Mouse (Mus musculus) megakaryocyte, adult 5-6 weeks (primary cell): Measurements from ENCODE around the gene Focad. TPM values are rescaled to one million over a fixed set of nuclear protein-coding genes. Genes with fewer than 3 reads are reported as not detected.

ENCODE experiments used
- ATAC-seq: 2 replicates; pipeline ENCODE4 v1.8.0; 2016; ENCODE audit warnings: mild to moderate bottlenecking, inconsistent platforms; ENCODE audit not compliant: poor library complexity, severe bottlenecking
- total RNA-seq, 2 experiments: library from RNA; stranded (forward) in 1 of 2; stranded (reverse) in 1 of 2; fragments of 153-499, 151-499 nt in 1 of 2; fragments of 221-1000, 200-1000 nt in 1 of 2; gene quantifications; 2 replicates each; pipeline versions ENCODE4 v1.2.3 to v1.2.4; 2015 to 2017

The Focad gene
- total RNA-seq, 2 experiments from 2014 or later, result 3.7 to 4.8 TPM

GRCm38 (mm10) chr4:88209351-88209814 is 115.0 kb downstream of the Focad start:
- ATAC-seq, result no peak

GRCm38 (mm10) chr4:88210602-88211001 is 116.2 kb downstream of the Focad start:
- no peak for ATAC-seq

DNA sequence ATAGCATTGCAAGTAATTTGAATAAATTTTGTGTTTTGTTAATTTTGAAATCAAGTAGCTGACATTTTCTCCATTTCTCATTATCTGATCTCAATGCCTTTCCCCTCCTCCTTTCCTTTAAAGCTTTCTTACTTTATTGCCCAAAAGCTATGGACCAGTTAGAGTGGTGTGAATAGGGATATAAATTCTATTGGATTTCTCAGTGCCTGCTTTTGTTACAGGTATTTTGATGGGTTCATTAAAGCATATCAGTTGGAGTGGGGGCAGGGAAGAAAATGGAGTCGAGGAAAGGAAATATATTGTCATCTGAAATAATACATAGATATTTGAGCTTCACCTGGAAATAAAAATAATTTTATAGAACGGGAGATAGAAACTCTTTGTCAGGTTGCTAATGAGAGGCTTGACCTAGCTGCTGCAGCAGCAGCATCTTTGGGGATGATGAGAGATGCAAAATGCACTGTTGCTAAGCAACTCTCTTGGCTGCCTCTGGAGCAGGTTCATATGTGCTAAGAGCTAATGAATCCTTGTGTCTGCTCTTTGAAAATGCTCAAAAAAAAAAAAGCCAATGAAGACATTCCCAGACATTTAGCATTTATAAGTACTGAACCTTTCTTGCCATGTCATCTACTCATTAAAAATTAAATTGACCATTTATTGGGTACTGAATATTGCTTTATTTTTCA is 116.9 kb downstream of the Focad start:
- ATAC-seq, result no peak

DNA sequence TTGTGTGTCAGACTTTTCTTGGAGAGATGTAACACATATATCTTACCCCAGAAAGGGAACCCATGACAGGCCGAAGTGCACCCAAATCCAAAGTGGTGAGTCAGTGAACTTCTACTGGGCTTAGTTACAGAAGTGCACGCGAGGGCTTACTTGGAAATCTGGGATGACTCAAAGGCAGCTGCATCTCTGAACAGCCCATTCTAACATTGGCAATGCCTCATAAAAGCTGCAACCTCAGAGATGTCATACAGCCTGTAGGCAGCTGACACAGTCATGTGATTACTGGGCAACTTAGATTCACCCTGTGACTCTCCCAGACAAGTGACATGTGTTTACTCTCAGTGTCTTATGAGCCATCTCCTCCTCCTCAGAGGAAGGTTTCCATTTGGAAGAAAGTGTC is 119.5 kb downstream of the Focad start:
- ATAC-seq, result no peak

GRCm38 (mm10) chr4:88218286-88218685 is 123.9 kb downstream of the Focad start:
- ATAC-seq, result no peak

DNA sequence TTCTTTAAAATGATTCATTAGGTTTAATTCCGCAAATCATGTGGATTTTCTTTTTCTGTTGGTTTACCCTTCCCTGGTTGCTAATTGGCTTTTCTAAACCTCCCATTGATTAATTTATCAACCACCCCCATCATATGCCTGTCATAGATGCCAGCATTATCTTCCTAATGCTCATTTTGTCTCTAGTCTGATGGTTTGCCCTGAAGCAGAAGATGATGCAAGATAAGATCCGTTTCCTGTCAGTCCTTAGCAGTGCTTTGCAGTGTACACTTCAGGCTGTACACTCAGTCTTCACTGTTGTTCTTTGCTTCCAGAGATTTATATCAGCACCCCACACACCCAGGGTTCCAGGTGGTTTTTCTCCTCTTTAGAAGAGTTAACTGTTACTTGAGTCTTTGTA is 124.4 kb downstream of the Focad start:
- no peak for ATAC-seq

- ATAC-seq, result no peak
Observed at GRCm38 (mm10) chr4:88231375-88231774, 136.9 kb downstream of the Focad start.

- ATAC-seq, result no peak
Observed at GRCm38 (mm10) chr4:88235941-88236340, 141.5 kb downstream of the Focad start.

GRCm38 (mm10) chr4:88236926-88237756 is 142.7 kb downstream of the Focad start:
- no peak for ATAC-seq

- ATAC-seq, result no peak
Observed at GRCm38 (mm10) chr4:88238351-88238750, 143.9 kb downstream of the Focad start.

DNA sequence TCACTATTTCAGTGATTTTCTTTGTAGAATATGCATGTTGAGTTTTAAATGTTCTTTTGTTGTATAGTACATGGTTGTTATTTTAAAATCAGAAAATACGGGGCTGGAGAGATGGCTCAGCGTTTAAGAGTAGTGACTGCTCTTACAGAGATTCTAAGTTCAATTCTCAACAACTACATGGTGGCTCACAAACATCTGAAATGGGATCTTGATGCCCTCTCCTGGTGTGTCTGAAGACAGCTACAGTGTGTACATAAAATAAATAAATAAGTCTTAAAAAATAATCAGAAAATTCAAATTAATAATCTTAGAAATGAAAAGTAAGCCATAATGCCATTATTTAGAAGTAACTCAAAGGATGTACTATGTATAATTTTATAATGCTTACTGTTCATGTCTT is 149.4 kb downstream of the Focad start:
- ATAC-seq, result no peak

DNA sequence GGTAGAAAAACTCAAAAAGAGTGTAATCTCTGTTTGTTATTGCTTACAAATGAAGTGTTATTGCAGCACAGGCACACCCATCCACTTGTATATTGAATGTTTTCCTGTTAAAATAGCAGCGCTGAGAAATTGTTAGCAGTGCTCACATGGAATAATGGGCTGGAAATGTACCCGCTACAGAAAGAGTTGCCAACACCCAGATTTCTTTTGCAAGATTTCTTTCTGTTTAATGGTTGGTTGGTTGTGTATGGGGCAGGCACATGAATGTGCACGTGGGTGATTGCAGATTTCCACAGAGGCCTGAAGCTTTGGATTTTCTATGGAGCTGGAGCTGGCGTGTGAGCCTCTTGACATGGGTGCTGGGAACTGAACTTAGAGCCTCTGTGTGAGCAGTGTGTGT is 151.1 kb downstream of the Focad start:
- ATAC-seq, result no peak

- no peak for ATAC-seq
Observed at GRCm38 (mm10) chr4:88261349-88261748, 166.9 kb downstream of the Focad start.

DNA sequence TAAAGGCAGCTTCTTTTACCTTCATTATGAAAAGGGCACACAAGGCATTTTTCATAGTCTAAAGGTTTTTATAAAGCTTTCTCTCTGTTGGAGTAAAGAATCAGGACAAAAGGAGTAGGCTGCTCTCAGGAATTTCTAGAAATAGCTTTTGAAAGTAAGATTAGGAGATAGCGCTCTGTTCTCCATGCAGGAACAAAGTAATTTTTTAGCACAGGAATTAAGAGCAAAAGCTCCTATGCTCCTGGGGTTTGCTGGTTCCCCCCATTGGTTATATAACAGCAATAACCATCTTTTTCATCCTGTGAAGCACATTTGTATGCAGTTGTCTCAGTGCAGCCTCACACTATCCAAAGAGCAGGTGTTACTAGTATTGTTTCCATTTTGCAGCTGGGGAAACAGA is 170.1 kb downstream of the Focad start:
- ATAC-seq, result no peak

- peak; percentile 35; the same call in 1 of the 2 replicates for ATAC-seq
Observed at GRCm38 (mm10) chr4:88270408-88271067, 176.1 kb downstream of the Focad start.

DNA sequence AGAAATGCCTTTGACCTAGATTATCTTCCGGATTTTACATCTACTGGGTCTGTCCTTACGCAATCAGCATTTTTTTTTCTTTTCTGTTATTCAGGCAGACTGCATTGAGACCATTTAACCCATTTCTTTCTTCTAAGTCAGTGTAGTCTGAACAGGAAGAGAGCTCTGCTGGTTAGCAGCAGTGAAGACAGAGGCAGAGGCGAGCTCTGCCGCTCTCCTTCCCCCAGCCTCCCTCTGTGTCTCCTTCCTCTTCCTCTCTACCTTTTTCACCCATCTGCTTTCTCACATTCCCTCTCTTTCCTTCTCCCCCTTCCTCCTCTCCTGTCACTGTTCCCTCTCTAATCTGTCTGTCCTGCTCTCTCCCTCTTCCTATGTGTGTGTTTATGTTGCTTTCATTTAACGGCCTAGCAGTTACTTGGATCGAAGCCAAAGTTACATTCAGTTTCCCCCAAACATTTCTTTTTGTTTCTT is 181.2 kb downstream of the Focad start:
- peak; percentile 73 for ATAC-seq

GRCm38 (mm10) chr4:88276058-88276734 is 181.8 kb downstream of the Focad start:
- no peak for ATAC-seq

DNA sequence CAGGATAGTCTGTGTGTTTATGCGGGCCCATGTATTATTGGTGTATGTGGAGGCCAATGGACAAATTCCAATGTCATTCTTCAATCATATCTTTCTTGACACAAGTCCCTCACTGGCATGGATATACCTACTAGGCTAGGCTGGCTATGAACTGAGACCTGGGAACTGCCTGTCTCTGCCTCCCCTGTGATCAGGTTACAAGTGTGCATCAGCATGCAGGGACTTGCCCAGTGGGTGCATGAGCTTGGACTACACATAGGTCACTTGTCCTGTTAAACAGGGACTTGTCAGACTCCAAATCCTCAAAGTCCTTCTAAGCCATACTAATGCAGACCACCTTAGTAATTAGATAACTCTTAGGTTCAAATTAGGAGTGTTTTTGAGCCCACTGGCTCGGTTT is 184.1 kb downstream of the Focad start:
- no peak for ATAC-seq

GRCm38 (mm10) chr4:88280536-88280935 is 186.1 kb downstream of the Focad start:
- ATAC-seq, result no peak

- no peak for ATAC-seq
Observed at GRCm38 (mm10) chr4:88295537-88295936, 201.1 kb downstream of the Focad start.

DNA sequence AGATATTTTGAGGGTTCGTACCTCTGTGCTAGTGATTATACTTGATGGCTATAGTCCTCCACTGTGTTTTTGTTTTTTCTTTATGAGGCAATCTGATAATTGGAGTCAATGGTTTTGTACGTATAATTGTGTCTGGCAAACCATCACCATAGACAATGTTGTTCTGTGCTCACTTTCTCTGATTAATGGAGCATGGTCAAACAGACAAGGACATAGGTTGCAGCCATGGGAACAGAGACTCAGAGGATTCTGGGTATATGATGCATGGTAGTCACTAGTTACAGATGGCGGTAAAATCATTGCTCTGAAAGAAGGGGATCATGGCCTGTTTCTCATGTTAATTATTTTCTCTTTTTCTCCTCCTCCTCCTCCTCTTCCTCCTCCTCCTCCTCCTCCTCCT is 205.1 kb downstream of the Focad start:
- ATAC-seq, result no peak
